Mouse (Mus musculus): ENCODE measurements at regions not wholly inside any gene's neighbourhood (a gene's known extent, or its start where the extent isn't known, plus 50 kb on each side); places are given as distances from the start of the nearest gene placed in this dataset.

- no peak for DNase-seq (ENCODE audit: low read depth, low spot score)
These were observed 501.8 kb upstream of the Mms22l start for GRCm38 (mm10) chr4:23994261-23994965.

DNA sequence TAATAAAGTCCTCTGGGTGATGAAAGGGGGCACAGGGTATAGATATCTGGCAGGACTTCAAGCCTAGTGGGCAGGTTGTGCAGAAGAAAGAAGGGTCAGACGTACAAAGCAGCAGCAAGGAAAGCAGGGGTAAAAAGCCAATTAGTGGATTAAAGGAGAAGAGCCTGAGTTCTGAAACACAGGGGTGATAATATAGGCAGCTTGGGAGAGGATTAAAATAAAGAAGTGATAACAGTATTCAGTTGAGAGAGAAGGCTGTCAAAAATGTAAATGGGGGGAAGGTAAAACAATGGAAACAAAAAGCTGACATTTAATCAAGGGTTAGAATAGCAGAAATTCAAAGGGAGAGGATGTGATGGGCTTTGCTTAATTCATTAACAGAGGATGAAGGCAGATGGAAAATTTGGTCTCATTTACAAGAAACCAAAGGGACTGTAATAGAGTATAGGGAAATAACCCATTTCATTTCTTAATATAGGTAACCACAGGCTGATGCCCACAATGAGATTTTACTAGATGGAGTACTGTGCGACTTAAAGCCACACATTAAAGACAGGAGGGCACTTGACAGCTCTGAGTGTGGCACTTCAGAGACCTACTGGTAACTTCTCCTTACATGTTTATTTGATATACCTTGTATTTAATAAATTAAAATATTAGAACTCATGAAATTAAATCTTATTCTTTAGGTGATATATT lies 489.8 kb upstream of the Mms22l start:
- DNase-seq (ENCODE audit: low read depth, low spot score) = no peak

DNA sequence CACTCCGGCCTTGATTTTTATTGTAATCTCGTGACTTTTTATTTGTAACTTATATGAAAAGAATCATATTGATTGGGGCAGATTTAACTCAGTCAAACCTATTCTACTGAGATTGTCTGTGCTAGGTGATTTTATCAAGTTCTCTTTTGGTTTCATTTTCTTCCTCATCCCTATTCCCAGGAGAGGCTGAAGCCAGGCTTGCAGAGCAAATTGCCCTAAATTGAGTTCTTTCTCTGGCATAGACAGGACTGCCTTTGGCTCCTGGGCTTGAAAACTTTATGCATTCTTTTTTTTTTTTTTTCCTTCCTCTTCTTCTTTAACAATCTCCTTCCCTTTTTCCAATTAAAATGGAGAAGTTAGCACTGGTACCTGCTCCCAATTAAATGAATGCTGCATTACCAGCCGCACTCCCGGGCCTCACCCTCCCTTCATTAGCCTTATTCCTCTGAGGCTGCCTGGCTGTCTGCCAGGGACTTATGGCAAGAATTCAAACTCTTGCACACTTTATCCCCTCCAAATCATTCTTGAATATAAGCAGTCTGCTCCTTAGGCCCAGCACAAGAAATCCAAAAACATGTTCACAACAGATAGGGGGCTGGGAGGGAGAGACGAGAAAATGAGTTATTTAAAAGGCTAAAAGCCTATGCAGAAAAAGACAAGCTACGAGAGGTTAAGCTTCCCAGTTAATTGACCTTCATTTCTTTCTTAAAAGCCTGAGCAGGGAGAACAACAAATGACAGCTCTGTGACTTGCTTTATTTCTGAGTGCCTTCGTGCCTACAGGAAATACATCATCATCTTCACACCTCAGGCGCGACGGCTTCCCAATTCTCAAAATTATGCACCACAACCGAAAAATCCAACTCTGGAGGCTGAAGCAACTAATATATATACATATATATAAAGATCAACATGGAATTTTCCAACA lies 476.8 kb upstream of the Mms22l start:
- DNase-seq (ENCODE audit: low read depth, low spot score) = no peak
